Mouse (Mus musculus): Measurements from ENCODE around the gene Pid1. TPM values are rescaled to one million over a fixed set of nuclear protein-coding genes. Genes with fewer than 3 reads are reported as not detected.

The Pid1 gene
- polyA plus RNA-seq, 1 experiment from 2014 or later: 62.4 TPM

- Histone ChIP-seq H3K27me3 (no peaks in the 10 kb centered on the region), H3K27ac (replicated peaks) (no peak overlapping the region), H3K4me1 (peaks cover 3% of the 10 kb centered on the region; the same call in 1 of the 2 replicates), H3K4me2 (replicated peaks) (no peak overlapping the region), H3K36me3 (no peaks in the 10 kb centered on the region), H3K9me3 (no peaks in the 10 kb centered on the region), H3K4me3 (no peak overlapping the region), H3K9ac (replicated peaks) (no peak overlapping the region)
- ATAC-seq (ENCODE audit: low FRiP score, low read depth): no peak
- WGBS: 92% methylated on average over 8 of the region's 8 CpGs
Measured at GRCm38 (mm10) chr1:84386481-84387146, 22.6 kb upstream of the Pid1 start.

- no peak overlapping the region for H3K4me2 ChIP-seq (replicated peaks)
- no peak for ATAC-seq (ENCODE audit: low FRiP score, low read depth)
- H3K9me3 ChIP-seq: no peaks in the 10 kb centered on the region
- H3K27ac ChIP-seq (replicated peaks): no peak overlapping the region
- no peaks in the 10 kb centered on the region for H3K36me3 ChIP-seq
- 79% methylated on average over 1 of the region's 1 CpGs for WGBS
- H3K27me3 ChIP-seq: no peaks in the 10 kb centered on the region
- H3K4me3 ChIP-seq: no peak overlapping the region
- H3K9ac ChIP-seq (replicated peaks): no peak overlapping the region
- H3K4me1 ChIP-seq: peaks cover 3% of the 10 kb centered on the region; the same call in 1 of the 2 replicates
Measured at GRCm38 (mm10) chr1:84382709-84383108, 18.7 kb upstream of the Pid1 start.

GRCm38 (mm10) chr1:84382064-84382463, 18.1 kb upstream of the Pid1 start:
- ATAC-seq (ENCODE audit: low FRiP score, low read depth): no peak
- WGBS: 90% methylated on average over 5 of the region's 5 CpGs
- Histone ChIP-seq H3K4me2 (replicated peaks) (no peak overlapping the region), H3K4me1 (peaks cover 3% of the 10 kb centered on the region; the same call in 1 of the 2 replicates), H3K9ac (replicated peaks) (no peak overlapping the region), H3K4me3 (no peak overlapping the region), H3K36me3 (no peaks in the 10 kb centered on the region), H3K27me3 (no peaks in the 10 kb centered on the region), H3K27ac (replicated peaks) (no peak overlapping the region), H3K9me3 (no peaks in the 10 kb centered on the region)

- Histone ChIP-seq H3K4me1 (peaks cover 3% of the 10 kb centered on the region; the same call in 1 of the 2 replicates), H3K4me2 (replicated peaks) (no peak overlapping the region), H3K36me3 (no peaks in the 10 kb centered on the region), H3K9me3 (no peaks in the 10 kb centered on the region), H3K27ac (replicated peaks) (no peak overlapping the region), H3K27me3 (no peaks in the 10 kb centered on the region), H3K9ac (replicated peaks) (no peak overlapping the region), H3K4me3 (no peak overlapping the region)
- ATAC-seq (ENCODE audit: low FRiP score, low read depth): no peak
- WGBS: 92% methylated on average over 3 of the region's 3 CpGs
Measured at GRCm38 (mm10) chr1:84380895-84381294, 16.9 kb upstream of the Pid1 start.

- 83% methylated on average over 3 of the region's 3 CpGs for WGBS
- H3K4me2 ChIP-seq (replicated peaks): no peak overlapping the region
- H3K9ac ChIP-seq (replicated peaks): no peak overlapping the region
- H3K9me3 ChIP-seq: no peaks in the 10 kb centered on the region
- no peak overlapping the region for H3K4me3 ChIP-seq
- H3K27me3 ChIP-seq: no peaks in the 10 kb centered on the region
- no peaks in the 10 kb centered on the region for H3K4me1 ChIP-seq
- no peaks in the 10 kb centered on the region for H3K36me3 ChIP-seq
- no peak for ATAC-seq (ENCODE audit: low FRiP score, low read depth)
- H3K27ac ChIP-seq (replicated peaks): no peak overlapping the region
Measured at GRCm38 (mm10) chr1:84367733-84368132, 3.8 kb upstream of the Pid1 start.

GRCm38 (mm10) chr1:84366553-84366952, 2.6 kb upstream of the Pid1 start:
- no peak for ATAC-seq (ENCODE audit: low FRiP score, low read depth)
- no peaks in the 10 kb centered on the region for H3K4me1 ChIP-seq
- no peak overlapping the region for H3K4me2 ChIP-seq (replicated peaks)
- H3K4me3 ChIP-seq: no peak overlapping the region
- 82% methylated on average over 3 of the region's 3 CpGs for WGBS
- H3K9me3 ChIP-seq: no peaks in the 10 kb centered on the region
- H3K27ac ChIP-seq (replicated peaks): no peak overlapping the region
- no peaks in the 10 kb centered on the region for H3K27me3 ChIP-seq
- no peaks in the 10 kb centered on the region for H3K36me3 ChIP-seq
- no peak overlapping the region for H3K9ac ChIP-seq (replicated peaks)

- H3K4me3 ChIP-seq: no peak overlapping the region
- no peaks in the 10 kb centered on the region for H3K36me3 ChIP-seq
- H3K9ac ChIP-seq (replicated peaks): no peak overlapping the region
- H3K9me3 ChIP-seq: no peaks in the 10 kb centered on the region
- H3K4me2 ChIP-seq (replicated peaks): no peak overlapping the region
- no peaks in the 10 kb centered on the region for H3K4me1 ChIP-seq
- no peaks in the 10 kb centered on the region for H3K27me3 ChIP-seq
- 87% methylated on average over 7 of the region's 7 CpGs for WGBS
- no peak overlapping the region for H3K27ac ChIP-seq (replicated peaks)
- ATAC-seq (ENCODE audit: low FRiP score, low read depth): no peak
Measured at GRCm38 (mm10) chr1:84362709-84363617, 1.0 kb downstream of the Pid1 start.

- no peak for ATAC-seq (ENCODE audit: low FRiP score, low read depth)
- 86% methylated on average over 1 of the region's 1 CpGs for WGBS
- Histone ChIP-seq H3K4me2 (replicated peaks) (no peak overlapping the region), H3K9ac (replicated peaks) (no peak overlapping the region), H3K4me1 (no peaks in the 10 kb centered on the region), H3K27me3 (no peaks in the 10 kb centered on the region), H3K9me3 (no peaks in the 10 kb centered on the region), H3K27ac (replicated peaks) (no peak overlapping the region), H3K4me3 (no peak overlapping the region), H3K36me3 (no peaks in the 10 kb centered on the region)
Measured at GRCm38 (mm10) chr1:84362209-84362608, 1.8 kb downstream of the Pid1 start.

- Histone ChIP-seq H3K36me3 (no peaks in the 10 kb centered on the region), H3K27ac (replicated peaks) (no peak overlapping the region), H3K9ac (replicated peaks) (no peak overlapping the region), H3K4me2 (replicated peaks) (no peak overlapping the region), H3K27me3 (no peaks in the 10 kb centered on the region), H3K9me3 (no peaks in the 10 kb centered on the region), H3K4me3 (no peak overlapping the region), H3K4me1 (no peaks in the 10 kb centered on the region)
- 82% methylated on average over 3 of the region's 3 CpGs for WGBS
- no peak for ATAC-seq (ENCODE audit: low FRiP score, low read depth)
Measured at GRCm38 (mm10) chr1:84361389-84361788, 2.6 kb downstream of the Pid1 start.

GRCm38 (mm10) chr1:84359611-84360500, 4.1 kb downstream of the Pid1 start:
- Histone ChIP-seq H3K4me2 (replicated peaks) (no peak overlapping the region), H3K36me3 (no peaks in the 10 kb centered on the region), H3K9me3 (no peaks in the 10 kb centered on the region), H3K9ac (replicated peaks) (no peak overlapping the region), H3K27me3 (no peaks in the 10 kb centered on the region), H3K4me1 (no peaks in the 10 kb centered on the region), H3K27ac (replicated peaks) (no peak overlapping the region), H3K4me3 (no peak overlapping the region)
- 86% methylated on average over 6 of the region's 6 CpGs for WGBS
- ATAC-seq (ENCODE audit: low FRiP score, low read depth): no peak

GRCm38 (mm10) chr1:84357216-84357615, 6.8 kb downstream of the Pid1 start:
- H3K9ac ChIP-seq (replicated peaks): no peak overlapping the region
- H3K4me2 ChIP-seq (replicated peaks): no peak overlapping the region
- no peaks in the 10 kb centered on the region for H3K9me3 ChIP-seq
- no peak for ATAC-seq (ENCODE audit: low FRiP score, low read depth)
- no peak overlapping the region for H3K4me3 ChIP-seq
- no peaks in the 10 kb centered on the region for H3K27me3 ChIP-seq
- H3K36me3 ChIP-seq: no peaks in the 10 kb centered on the region
- no peaks in the 10 kb centered on the region for H3K4me1 ChIP-seq
- no peak overlapping the region for H3K27ac ChIP-seq (replicated peaks)
- 89% methylated on average over 5 of the region's 5 CpGs for WGBS

All from midbrain, embryonic 12.5 days (tissue).